Mouse (Mus musculus) liver, adult 2 months (tissue): ENCODE data around the gene Rccd1. TPM values are rescaled to one million over a fixed set of nuclear protein-coding genes. Genes with fewer than 3 reads are reported as not detected.
A peak's percentile ranks its signal among the peaks of the same experiment; 100 is the strongest.

Experiments
- DNase-seq: peaks from one replicate; pipeline ENCODE4 v3.0.0-alpha.2; 2011; ENCODE audit warnings: low read depth, low spot score; ENCODE audit errors: extremely low read depth
- H3K27ac ChIP-seq: fragments of 200-500 bp; replicated peaks from 2 replicates; pipeline ENCODE4 v1.5.1; 2012; ENCODE audit warnings: low read depth, mild to moderate bottlenecking, control low read depth, inconsistent platforms, low read length; ENCODE audit not compliant: insufficient read depth
- H3K27me3 ChIP-seq: fragments of 200-500 bp; 2 replicates; pipeline ENCODE4 v1.6.1; 2012; ENCODE audit warnings: mild to moderate bottlenecking, moderate library complexity, low read length, inconsistent platforms; ENCODE audit not compliant: control insufficient read depth, insufficient read depth
- H3K36me3 ChIP-seq: fragments of 200-500 bp; 2 replicates; pipeline ENCODE4 v1.6.1; 2012; ENCODE audit warnings: low read length, inconsistent platforms; ENCODE audit not compliant: control insufficient read depth, insufficient read depth
- H3K4me1 ChIP-seq: fragments of 200-500 bp; 2 replicates; pipeline ENCODE4 v1.6.1; 2011; ENCODE audit warnings: low read length; ENCODE audit not compliant: control insufficient read depth, insufficient read depth
- H3K4me3 ChIP-seq: fragments of 200-500 bp; 2 replicates; pipeline ENCODE4 v1.5.1; 2011; ENCODE audit warnings: low read depth, mild to moderate bottlenecking, control low read depth, low read length, moderate library complexity; ENCODE audit not compliant: insufficient read depth
- H3K79me2 ChIP-seq: fragments of 200-500 bp; 2 replicates; pipeline ENCODE4 v1.6.1; 2012; ENCODE audit warnings: inconsistent platforms, mild to moderate bottlenecking, low read length, moderate library complexity; ENCODE audit not compliant: control insufficient read depth, insufficient read depth
- H3K9ac ChIP-seq: fragments of 200-500 bp; 2 replicates; pipeline ENCODE4 v1.6.1; 2012; ENCODE audit warnings: low read depth, mild to moderate bottlenecking, control low read depth, inconsistent platforms, low read length
- CTCF ChIP-seq: fragments of 200-500 bp; IDR thresholded peaks from 2 replicates; pipeline ENCODE4 v1.5.1; 2011; ENCODE audit warnings: low read depth, low read length, control low read depth
- POLR2A ChIP-seq: fragments of 200-500 bp; IDR thresholded peaks from 2 replicates; pipeline ENCODE4 v1.6.1; 2011; ENCODE audit warnings: low read length, control low read depth; ENCODE audit not compliant: insufficient read depth; ENCODE audit errors: extremely low read depth
- WGBS: fragments of 180-500 bp; shearing (Covaris S2); methylation state at CpG from one replicate; pipeline ENCODE4 v1.1.7; 2018; 5-methylcytosine and 5-hydroxymethylcytosine counted together
- polyA plus RNA-seq: library from polyadenylated mRNA; depleted of rRNA; stranded (reverse); fragments of >200 nt; gene quantifications from 2 replicates; pipeline ENCODE4 v1.2.3, GENCODE M21; 2012; rRNA removed
- total RNA-seq: library from RNA; depleted of rRNA; stranded (reverse); fragments of >200 nt; gene quantifications from 2 replicates; pipeline ENCODE4 v1.2.3, GENCODE M21; 2014; rRNA removed

Rccd1 gene
- total and polyA plus RNA-seq, 2 experiments, result 1.2 to 3.8 TPM

DNA sequence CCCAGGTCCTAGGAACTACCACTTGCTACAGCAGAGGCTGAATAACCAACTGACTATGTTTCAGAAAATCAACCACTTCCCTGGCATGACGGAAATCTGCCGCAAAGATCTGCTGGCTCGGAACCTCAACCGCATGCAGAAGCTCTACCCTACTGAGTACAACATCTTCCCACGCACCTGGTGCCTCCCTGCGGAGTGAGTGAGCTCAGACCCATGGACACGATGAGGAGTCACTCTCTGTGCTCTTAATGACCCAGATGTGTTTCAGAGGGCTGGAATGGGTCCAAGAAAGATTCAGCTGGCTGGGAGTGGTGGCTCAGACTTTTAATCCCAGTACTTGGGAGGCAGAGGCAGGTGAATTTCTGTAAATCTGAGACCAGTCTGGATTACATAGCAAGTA lies 71.8 kb downstream of the Rccd1 start:
- Histone ChIP-seq H3K4me3 (no peak overlapping the region), H3K9ac (no peak overlapping the region), H3K36me3 (no peaks in the 10 kb centered on the region), H3K79me2 (no peaks in the 10 kb centered on the region), H3K4me1 (no peaks in the 10 kb centered on the region), H3K27me3 (no peaks in the 10 kb centered on the region), H3K27ac (no peak overlapping the region)
- WGBS, result 82% methylated on average over 7 of the region's 7 CpGs
- TF ChIP-seq POLR2A (no peak), CTCF (no peak)
- DNase-seq, result no peak

GRCm38 (mm10) chr7:80246859-80247258 lies 77.4 kb downstream of the Rccd1 start:
- H3K9ac ChIP-seq, result no peak overlapping the region
- no peak for TF ChIP-seq CTCF
- TF ChIP-seq POLR2A, result no peak
- WGBS, result 61% methylated on average over 7 of the region's 7 CpGs
- H3K27ac ChIP-seq, result no peak overlapping the region
- no peaks in the 10 kb centered on the region for H3K79me2 ChIP-seq
- no peak for DNase-seq
- no peak overlapping the region for H3K4me3 ChIP-seq
- H3K36me3 ChIP-seq, result no peaks in the 10 kb centered on the region
- H3K27me3 ChIP-seq, result no peaks in the 10 kb centered on the region
- H3K4me1 ChIP-seq, result peaks cover 11% of the 10 kb centered on the region

- peak; percentile 90 for DNase-seq
- TF ChIP-seq CTCF (peak; percentile 49), POLR2A (0 out of 2 replicates have a peak, but pooled peaks have one; percentile 34)
- Histone ChIP-seq H3K36me3 (no peaks in the 10 kb centered on the region), H3K79me2 (no peaks in the 10 kb centered on the region), H3K27me3 (no peaks in the 10 kb centered on the region), H3K27ac (peak within 1 kb of the TSS; percentile 75), H3K4me3 (peak within 1 kb of the TSS; percentile 71), H3K4me1 (peaks cover 12% of the 10 kb centered on the region), H3K9ac (peak within 1 kb of the TSS; percentile 72)
- under 1% methylated on average over 48 of the region's 48 CpGs for WGBS
Measured at GRCm38 (mm10) chr7:80246148-80246721, 78.0 kb downstream of the Rccd1 start, which contains the start of gene Ttll13. Ttll13 (plus strand) TSS chr7:80246376.

GRCm38 (mm10) chr7:80244851-80245250 lies 79.4 kb downstream of the Rccd1 start:
- no peak for TF ChIP-seq POLR2A
- TF ChIP-seq CTCF, result no peak
- DNase-seq, result peak; percentile 91
- whole genome bisulfite sequencing, result 37% methylated on average over 4 of the region's 4 CpGs
- Histone ChIP-seq H3K4me3 (no peak overlapping the region), H3K27me3 (no peaks in the 10 kb centered on the region), H3K27ac (peak overlapping the region; percentile 68), H3K4me1 (peaks cover 19% of the 10 kb centered on the region), H3K9ac (no peak overlapping the region), H3K36me3 (peaks cover 2% of the 10 kb centered on the region; the same call in 1 of the 2 replicates), H3K79me2 (no peaks in the 10 kb centered on the region)

Other genes starting within 250 kb of the Rccd1 start
- 177 and 195 TPM in 2 replicates for gene Idh2, start 209.1 kb downstream of the Rccd1 start, total RNA-seq
- 163 and 164 TPM in 2 replicates for gene Idh2, start 209.1 kb downstream of the Rccd1 start, polyA plus RNA-seq
- 3.7 and 5.4 TPM in 2 replicates for gene Sema4b, start 137.6 kb downstream of the Rccd1 start, total RNA-seq
- gene Sema4b, start 137.6 kb downstream of the Rccd1 start, polyA plus RNA-seq, result 4.0 and 4.4 TPM in 2 replicates
- 51.7 and 62.5 TPM in 2 replicates for gene Cib1, start 91.6 kb downstream of the Rccd1 start, total RNA-seq
- 108 and 114 TPM in 2 replicates for gene Cib1, start 91.6 kb downstream of the Rccd1 start, polyA plus RNA-seq
- gene Gdpgp1, start 91.6 kb downstream of the Rccd1 start, total RNA-seq, result 1.2 and 1.9 TPM in 2 replicates
- gene Gdpgp1, start 91.6 kb downstream of the Rccd1 start, polyA plus RNA-seq, result 2.1 and 2.2 TPM in 2 replicates
- gene Ttll13, start 78.1 kb downstream of the Rccd1 start, total RNA-seq, result 0.40 and 0.46 TPM in 2 replicates
- gene Ttll13, start 78.1 kb downstream of the Rccd1 start, polyA plus RNA-seq, result 0.57 and 0.95 TPM in 2 replicates
- 25.2 and 29.7 TPM in 2 replicates for gene Ngrn, start 63.2 kb downstream of the Rccd1 start, total RNA-seq
- gene Ngrn, start 63.2 kb downstream of the Rccd1 start, polyA plus RNA-seq, result 15.5 and 16.8 TPM in 2 replicates
- 5.7 and 9.1 TPM in 2 replicates for gene Vps33b, start 54.8 kb downstream of the Rccd1 start, total RNA-seq
- 4.8 and 6.1 TPM in 2 replicates for gene Vps33b, start 54.8 kb downstream of the Rccd1 start, polyA plus RNA-seq
- 0.74 and 1.5 TPM in 2 replicates for gene Prc1, start 30.0 kb downstream of the Rccd1 start, total RNA-seq
- 0.21 and 0.32 TPM in 2 replicates for gene Prc1, start 30.0 kb downstream of the Rccd1 start, polyA plus RNA-seq
- 8.6 and 8.9 TPM in 2 replicates for gene Unc45a, start 16.6 kb upstream of the Rccd1 start, total RNA-seq
- 19.1 and 21.5 TPM in 2 replicates for gene Unc45a, start 16.6 kb upstream of the Rccd1 start, polyA plus RNA-seq
- 6.9 and 8.7 TPM in 2 replicates for gene Hddc3, start 18.6 kb upstream of the Rccd1 start, total RNA-seq
- 28.3 and 58.2 TPM in 2 replicates for gene Hddc3, start 18.6 kb upstream of the Rccd1 start, polyA plus RNA-seq
- gene Man2a2, start 46.9 kb upstream of the Rccd1 start, total RNA-seq, result 9.3 and 13.2 TPM in 2 replicates
- gene Man2a2, start 46.9 kb upstream of the Rccd1 start, polyA plus RNA-seq, result 26.5 and 45.6 TPM in 2 replicates
- 4.6 and 9.9 TPM in 2 replicates for gene Fes, start 63.5 kb upstream of the Rccd1 start, total RNA-seq
- 5.8 and 9.6 TPM in 2 replicates for gene Fes, start 63.5 kb upstream of the Rccd1 start, polyA plus RNA-seq
- gene Furin, start 81.0 kb upstream of the Rccd1 start, total RNA-seq, result 26.5 and 42.6 TPM in 2 replicates
- 152 and 163 TPM in 2 replicates for gene Furin, start 81.0 kb upstream of the Rccd1 start, polyA plus RNA-seq
- 5.9 and 6.9 TPM in 2 replicates for gene Blm, start 210.7 kb upstream of the Rccd1 start, total RNA-seq
- gene Blm, start 210.7 kb upstream of the Rccd1 start, polyA plus RNA-seq, result 0.43 and 0.88 TPM in 2 replicates